Mouse (Mus musculus) embryonic facial prominence, embryonic 14.5 days (tissue): ENCODE data around the gene Gucd1. TPM values are rescaled to one million over a fixed set of nuclear protein-coding genes. Genes with fewer than 3 reads are reported as not detected.
"Not testable (repeated sequence)": the region's sequence is repeated elsewhere in the genome, so short reads cannot be mapped to it uniquely, and the experiment has no call there.

ENCODE experiments used
- ATAC-seq: fragments of 200-750 bp; cut with Nextera tagmentation; 2 replicates; pipeline ENCODE4 v1.8.0; 2017; ENCODE audit warnings: low read depth, moderate number of reproducible peaks, moderate TSS enrichment
- DNase-seq: peaks from one replicate; pipeline ENCODE4 v3.0.0-alpha.2; 2015; ENCODE audit warnings: low spot score
- H3K27ac ChIP-seq: fragments of 300-500 bp; sonication (generic); replicated peaks from 2 replicates; pipeline ENCODE4 v1.5.1; 2014; ENCODE audit warnings: low read depth, mild to moderate bottlenecking, low read length, moderate library complexity
- H3K27me3 ChIP-seq: fragments of 300-500 bp; sonication (generic); replicated peaks from 2 replicates; pipeline ENCODE4 v1.6.1; 2014; ENCODE audit warnings: low read length; ENCODE audit not compliant: control insufficient read depth, insufficient read depth
- H3K36me3 ChIP-seq: fragments of 300-500 bp; sonication (generic); 2 replicates; pipeline ENCODE4 v1.6.1; 2014; ENCODE audit warnings: low read length, mixed read lengths; ENCODE audit not compliant: control insufficient read depth, insufficient read depth
- H3K4me1 ChIP-seq: fragments of 300-500 bp; sonication (generic); 2 replicates; pipeline ENCODE4 v1.6.1; 2014; ENCODE audit warnings: antibody characterized with exemption, low read length; ENCODE audit not compliant: control insufficient read depth, insufficient read depth
- H3K4me2 ChIP-seq: fragments of 300-500 bp; sonication (generic); 2 replicates; pipeline ENCODE4 v1.6.1; 2014; ENCODE audit warnings: low read depth, mild to moderate bottlenecking, low read length, moderate library complexity, mixed read lengths
- H3K4me3 ChIP-seq: fragments of 300-500 bp; sonication (generic); 2 replicates; pipeline ENCODE4 v1.5.1; 2014; ENCODE audit warnings: low read depth, mild to moderate bottlenecking, low read length
- H3K9ac ChIP-seq: fragments of 300-500 bp; sonication (generic); 2 replicates; pipeline ENCODE4 v1.6.1; 2014; ENCODE audit warnings: low read depth, mild to moderate bottlenecking, low read length, moderate library complexity, mixed read lengths
- H3K9me3 ChIP-seq: fragments of 300-500 bp; sonication (generic); 2 replicates; pipeline ENCODE4 v1.6.1; 2016; ENCODE audit warnings: low read length; ENCODE audit not compliant: control insufficient read depth
- WGBS: fragments of 180-500 bp; shearing (Covaris S2); extraction: QIAGEN DNeasy Blood & Tissue Kit; methylation state at CpG from one replicate; pipeline ENCODE4 v1.1.7; 2014; 5-methylcytosine and 5-hydroxymethylcytosine counted together
- polyA plus RNA-seq: library from polyadenylated mRNA; unstranded; fragments of >200 nt; fragmentation: Nextera tagmentation; extraction: Ambion mirVana; gene quantifications from 2 replicates; pipeline ENCODE4 v1.2.1, GENCODE M21; 2014

Gene Gucd1
- polyA plus RNA-seq, 1 experiment from 2014 or later, result 32.9 TPM

DNA sequence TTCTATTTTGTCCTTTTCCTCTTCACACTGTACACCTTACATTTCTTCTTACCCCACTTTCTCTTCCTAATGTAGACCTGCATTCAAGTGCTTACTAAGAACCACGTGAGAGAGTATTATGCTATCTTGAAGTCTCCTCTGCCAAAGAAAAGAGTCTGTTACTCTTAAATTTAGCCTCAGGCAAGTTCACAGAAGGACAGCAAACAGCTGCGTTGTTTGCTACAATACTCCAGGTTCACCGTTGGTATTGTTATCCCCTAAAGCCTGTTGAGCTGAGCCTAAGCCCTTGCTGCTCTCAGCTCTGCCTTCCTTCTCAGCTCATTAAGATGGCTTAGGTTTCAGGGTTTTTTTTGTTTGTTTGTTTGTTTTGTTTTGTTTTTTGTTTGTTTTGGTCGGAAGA is 99.0 kb downstream of the Gucd1 start:
- H3K4me3 ChIP-seq, result no peak overlapping the region
- no peaks in the 10 kb centered on the region for H3K27me3 ChIP-seq
- no peak overlapping the region for H3K27ac ChIP-seq
- H3K4me2 ChIP-seq, result no peak overlapping the region
- H3K9me3 ChIP-seq, result no peaks in the 10 kb centered on the region
- no peak for ATAC-seq
- H3K9ac ChIP-seq, result no peak overlapping the region
- no peaks in the 10 kb centered on the region for H3K4me1 ChIP-seq
- H3K36me3 ChIP-seq, result no peaks in the 10 kb centered on the region
- DNase-seq, result no peak
- WGBS, result 53% methylated on average over 4 of the region's 4 CpGs

GRCm38 (mm10) chr10:75417363-75418042 is 100.3 kb downstream of the Gucd1 start:
- no peak overlapping the region for H3K4me3 ChIP-seq
- ATAC-seq (no peak), DNase-seq (no peak)
- WGBS, result 90% methylated on average over 8 of the region's 8 CpGs
- no peak overlapping the region for H3K27ac ChIP-seq
- no peaks in the 10 kb centered on the region for H3K9me3 ChIP-seq
- H3K36me3 ChIP-seq, result no peaks in the 10 kb centered on the region
- no peaks in the 10 kb centered on the region for H3K4me1 ChIP-seq
- H3K4me2 ChIP-seq, result no peak overlapping the region
- H3K9ac ChIP-seq, result no peak overlapping the region
- H3K27me3 ChIP-seq, result no peaks in the 10 kb centered on the region

DNA sequence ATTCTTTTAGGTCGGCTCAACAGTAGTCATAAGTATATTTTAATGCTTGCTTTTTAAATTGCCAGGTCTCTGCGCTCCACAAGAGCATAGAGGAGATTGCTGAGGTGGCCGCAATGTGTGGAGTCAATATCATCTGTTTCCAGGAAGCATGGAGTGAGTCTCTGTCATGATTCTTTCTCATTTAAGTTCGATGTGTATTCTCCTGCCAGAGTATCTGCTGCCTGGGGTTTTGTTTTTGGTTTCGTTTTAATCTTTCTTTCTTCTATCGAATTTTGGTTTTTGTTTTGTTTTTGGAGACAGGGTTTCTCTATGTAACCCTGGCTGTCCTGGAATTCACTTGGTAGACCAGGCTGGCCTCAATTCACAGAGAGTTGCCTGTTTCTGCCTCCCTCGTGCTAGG is 102.8 kb downstream of the Gucd1 start:
- H3K9me3 ChIP-seq, result no peaks in the 10 kb centered on the region
- H3K4me3 ChIP-seq, result no peak overlapping the region
- no peaks in the 10 kb centered on the region; the same call in 1 of the 2 replicates for H3K4me1 ChIP-seq
- H3K27me3 ChIP-seq, result no peaks in the 10 kb centered on the region
- no peak overlapping the region for H3K9ac ChIP-seq
- ATAC-seq (no peak), DNase-seq (no peak)
- H3K27ac ChIP-seq, result no peak overlapping the region
- no peaks in the 10 kb centered on the region for H3K36me3 ChIP-seq
- 83% methylated on average over 7 of the region's 7 CpGs for WGBS
- H3K4me2 ChIP-seq, result no peak overlapping the region

DNA sequence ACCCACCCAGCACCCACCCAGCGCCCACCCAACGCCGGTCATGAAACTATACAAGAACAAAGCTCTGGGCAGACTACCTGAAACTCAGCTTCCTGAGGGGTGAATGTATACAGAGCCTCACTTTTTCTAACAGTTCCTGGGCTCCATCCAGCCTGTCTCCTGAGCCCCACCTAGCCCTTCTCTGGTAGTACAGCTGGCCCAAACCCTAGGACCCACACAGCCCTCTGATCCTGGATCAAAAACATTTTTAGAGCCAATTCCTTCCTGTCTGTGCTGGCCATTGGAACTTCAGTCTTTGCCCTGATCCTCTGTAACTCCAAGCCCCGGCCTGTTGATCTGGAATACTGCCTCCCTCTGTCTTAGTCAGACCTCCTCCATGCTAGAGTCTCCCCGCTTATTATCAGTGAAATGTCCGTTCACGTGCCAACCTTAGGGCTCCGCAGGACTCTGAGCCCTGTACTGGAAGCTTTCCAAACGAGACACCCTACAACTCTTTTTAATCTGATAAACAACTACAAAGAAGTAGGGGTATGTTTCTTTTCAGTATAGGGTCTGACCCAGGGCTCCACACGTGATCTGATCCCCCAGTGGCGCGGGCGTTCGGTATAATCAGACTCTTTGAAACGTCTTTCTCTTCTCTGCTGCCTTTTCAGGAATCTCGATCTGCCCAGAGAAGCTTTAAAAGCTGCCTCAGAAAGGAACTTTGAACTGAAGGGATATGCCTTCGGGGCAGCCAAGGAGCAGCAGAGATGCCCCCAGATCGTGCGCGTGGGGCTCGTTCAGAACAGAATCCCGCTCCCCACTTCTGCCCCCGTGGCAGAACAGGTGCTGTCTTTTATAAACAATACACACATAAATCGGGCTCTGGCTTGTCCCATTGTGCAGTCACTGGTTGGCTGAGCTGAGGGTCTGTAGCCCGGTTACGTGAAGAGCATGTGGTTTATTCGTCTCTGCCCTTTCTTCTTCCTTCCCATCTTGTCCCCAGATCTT is 105.4 kb downstream of the Gucd1 start:
- H3K4me2 ChIP-seq, result 0 out of 2 replicates have a peak overlapping the region, but pooled peaks have one; percentile 10

DNA sequence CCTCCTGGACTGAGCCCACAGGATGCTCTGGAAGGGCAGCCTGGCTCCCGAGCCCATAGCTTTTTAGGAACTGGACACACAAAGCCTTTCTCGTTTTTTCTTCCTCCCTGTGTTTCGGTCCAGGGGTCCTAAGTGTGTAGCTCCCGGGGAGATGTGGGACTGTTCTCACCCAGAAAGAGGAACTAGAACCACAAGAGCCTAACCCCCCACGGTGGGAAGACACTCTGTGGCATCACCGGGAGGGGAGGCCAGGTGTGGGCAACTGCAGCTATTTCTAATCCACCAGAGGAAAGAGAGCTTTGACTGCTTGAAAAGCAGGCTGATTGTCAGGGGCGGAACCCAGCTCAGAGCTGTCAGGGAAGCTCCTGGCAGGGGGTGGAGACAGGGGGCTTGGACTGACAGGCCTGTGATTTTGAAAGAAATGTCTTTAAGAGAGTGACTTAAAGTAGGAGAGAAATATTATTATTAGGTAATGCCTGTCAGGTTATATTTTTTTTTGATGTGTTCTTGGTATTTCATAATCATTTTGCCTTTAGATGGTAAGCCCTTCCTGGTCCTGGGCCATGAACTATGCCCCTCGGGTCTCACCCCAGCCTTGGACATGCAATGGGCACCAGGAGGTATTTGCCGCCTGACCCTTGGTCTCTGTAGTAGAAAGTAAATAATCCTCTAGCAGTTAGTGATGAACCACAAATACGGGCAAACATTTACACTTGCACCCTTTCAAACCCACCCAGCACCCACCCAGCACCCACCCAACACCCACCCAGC is 106.2 kb downstream of the Gucd1 start:
- not testable (repeated sequence) for H3K9ac ChIP-seq, ATAC-seq, H3K27me3 ChIP-seq, H3K4me1 ChIP-seq, H3K4me3 ChIP-seq, DNase-seq, H3K27ac ChIP-seq, H3K9me3 ChIP-seq, H3K36me3 ChIP-seq, H3K4me2 ChIP-seq
- WGBS, result 42% methylated on average over 9 of the region's 10 CpGs

More for the DNA sequence above, 105.4 kb downstream of the Gucd1 start:
- H3K4me3 ChIP-seq, result no peak overlapping the region
- H3K4me1 ChIP-seq, result no peaks in the 10 kb centered on the region; the same call in 1 of the 2 replicates
- no peak overlapping the region for H3K27ac ChIP-seq
- DNase-seq, result no peak
- no peaks in the 10 kb centered on the region for H3K9me3 ChIP-seq
- WGBS, result 54% methylated on average over 27 of the region's 27 CpGs
- H3K36me3 ChIP-seq, result no peaks in the 10 kb centered on the region
- H3K27me3 ChIP-seq, result no peaks in the 10 kb centered on the region
- no peak for ATAC-seq
- H3K9ac ChIP-seq, result no peak overlapping the region

DNA sequence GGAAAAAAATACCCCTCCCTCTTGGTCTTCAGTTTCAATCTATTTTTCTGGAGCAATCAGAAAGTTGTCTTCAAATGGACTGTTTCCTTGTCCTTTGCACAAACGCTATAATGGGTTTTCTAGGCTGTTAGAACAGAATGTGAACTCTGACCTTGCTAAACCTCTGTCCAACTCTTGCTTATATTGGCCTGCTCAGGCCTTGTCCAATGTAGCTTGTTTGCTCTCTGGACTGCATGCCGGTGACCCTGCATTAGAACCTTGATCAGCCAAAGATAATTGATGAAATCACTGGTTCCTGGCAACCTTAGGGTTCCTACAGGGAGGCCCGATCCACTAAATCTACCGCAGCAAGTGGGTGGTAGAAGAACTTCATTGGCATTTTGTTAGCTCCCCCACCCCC is 110.0 kb downstream of the Gucd1 start:
- Histone ChIP-seq H3K27ac (no peak overlapping the region), H3K4me1 (no peaks in the 10 kb centered on the region; the same call in 1 of the 2 replicates), H3K27me3 (no peaks in the 10 kb centered on the region), H3K36me3 (no peaks in the 10 kb centered on the region), H3K9ac (no peak overlapping the region), H3K4me3 (no peak overlapping the region), H3K9me3 (no peaks in the 10 kb centered on the region), H3K4me2 (no peak overlapping the region)
- 67% methylated on average over 4 of the region's 4 CpGs for WGBS
- DNase-seq, result no peak
- no peak for ATAC-seq

DNA sequence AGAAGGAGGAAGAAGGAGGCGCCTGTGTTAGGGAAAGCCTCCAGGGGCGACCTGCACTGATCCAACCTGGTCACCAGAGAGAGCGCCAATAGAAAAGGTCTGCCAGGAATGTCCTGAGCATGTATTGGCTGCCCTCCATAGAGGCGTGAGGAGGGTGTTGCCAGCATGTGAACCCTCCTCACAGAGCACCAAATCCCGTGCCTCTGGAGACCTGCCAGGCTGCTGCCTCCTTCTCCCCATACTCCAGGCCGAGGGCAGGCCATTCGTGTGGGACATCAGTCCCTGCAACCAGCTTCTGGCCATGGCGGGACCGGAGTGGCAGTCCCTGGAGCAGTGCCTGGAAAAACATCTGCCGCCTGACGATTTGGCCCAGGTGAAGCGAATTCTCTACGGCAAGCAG is 111.0 kb downstream of the Gucd1 start:
- H3K4me1 ChIP-seq, result no peaks in the 10 kb centered on the region; the same call in 1 of the 2 replicates
- H3K4me2 ChIP-seq, result peak overlapping the region; percentile 31

GRCm38 (mm10) chr10:75405916-75406315 is 111.9 kb downstream of the Gucd1 start:
- Histone ChIP-seq H3K27ac (no peak overlapping the region), H3K4me1 (no peaks in the 10 kb centered on the region; the same call in 1 of the 2 replicates), H3K36me3 (no peaks in the 10 kb centered on the region), H3K9me3 (no peaks in the 10 kb centered on the region), H3K9ac (no peak overlapping the region), H3K4me2 (no peak overlapping the region), H3K27me3 (no peaks in the 10 kb centered on the region), H3K4me3 (no peak overlapping the region)
- WGBS, result 88% methylated on average over 8 of the region's 8 CpGs
- ATAC-seq (no peak), DNase-seq (no peak)

More for the DNA sequence above, 111.0 kb downstream of the Gucd1 start:
- WGBS, result 35% methylated on average over 13 of the region's 13 CpGs
- DNase-seq, result peak; percentile 35
- Histone ChIP-seq H3K4me3 (no peak overlapping the region), H3K9me3 (no peaks in the 10 kb centered on the region), H3K36me3 (no peaks in the 10 kb centered on the region), H3K27ac (no peak overlapping the region), H3K9ac (no peak overlapping the region), H3K27me3 (no peaks in the 10 kb centered on the region)
- ATAC-seq, result peak; percentile 63; the same call in 1 of the 2 replicates
